Mouse (Mus musculus) v-Abl transformed pro-B cells (cell line): ENCODE data around the gene Map6.

Experiments
- in situ Hi-C, 2 experiments: fragments of 400-800 bp; cut with MboI; formaldehyde crosslinking; loops; one replicate each; pipeline ENCODE4 v1.15.1; 2025; ENCODE audit not compliant: unreplicated experiment in 2 of 2

Map6 gene

DNA sequence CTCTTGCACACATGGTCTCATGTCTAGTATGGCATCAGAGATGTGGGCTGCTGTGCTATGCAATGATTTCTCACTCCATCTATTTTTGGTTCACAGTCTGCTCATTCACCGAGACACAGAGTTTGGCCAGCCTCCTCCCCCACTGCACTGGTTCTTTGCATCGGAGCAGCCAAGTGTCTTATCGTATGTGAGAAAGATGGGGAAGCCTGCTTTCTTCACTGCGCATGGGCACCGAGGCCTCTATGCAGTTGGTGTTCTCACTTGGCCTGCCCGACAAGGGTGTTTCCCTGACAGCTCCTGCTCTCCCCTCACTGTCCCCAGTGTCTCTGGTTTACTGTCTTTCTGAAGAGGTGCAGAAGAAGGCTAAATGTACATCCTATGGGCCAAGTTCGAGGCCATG, 12.2 kb upstream of the Map6 start:
- in situ Hi-C loops: no loop called here

DNA sequence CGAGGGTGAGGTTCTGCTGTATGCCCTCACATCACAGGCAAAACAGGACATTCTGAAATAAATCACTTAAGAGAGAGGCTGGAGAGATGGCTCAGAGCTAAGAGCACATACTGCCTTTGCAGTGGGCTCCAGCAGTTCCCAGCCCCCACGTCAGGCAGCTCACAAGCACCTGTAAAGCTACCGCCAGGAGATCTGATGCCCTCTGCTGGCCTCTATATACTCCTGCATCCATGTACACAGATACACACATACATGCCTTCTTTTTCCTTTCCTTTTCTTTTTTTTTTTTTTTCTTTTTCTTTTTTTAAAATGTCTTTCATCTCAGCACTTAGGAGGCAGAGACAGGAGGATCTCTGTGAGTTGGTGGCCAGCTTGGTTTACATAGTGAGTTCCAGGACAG, 5.3 kb upstream of the Map6 start:
- in situ Hi-C loops: loop anchor here (5.0 to 10.0 kb wide), 2 partner anchors 53 to 55 kb away; no protein-coding TSS in a partner anchor

DNA sequence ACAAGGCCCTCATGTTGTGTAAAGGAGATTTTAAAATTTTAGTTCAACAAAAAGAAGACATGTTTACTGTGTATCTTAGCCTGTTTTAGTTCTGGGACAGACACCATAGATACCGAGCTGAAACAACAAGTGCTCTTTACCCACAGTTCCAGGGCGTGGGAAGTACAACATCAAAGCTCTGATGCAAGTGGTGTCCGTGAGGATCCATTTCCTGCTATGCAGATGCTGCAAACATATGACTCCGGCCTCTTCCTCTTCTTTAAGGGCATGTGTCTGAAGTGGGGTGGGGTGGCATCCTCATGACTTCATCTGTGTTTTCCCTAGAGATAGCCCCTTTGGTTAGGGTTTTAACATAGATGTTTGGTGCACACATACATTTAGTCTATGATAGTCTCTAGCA, 3.7 kb upstream of the Map6 start:
- in situ Hi-C loops: loop anchor here (5.0 to 10.0 kb wide), 2 partner anchors 51 to 54 kb away; no protein-coding TSS in a partner anchor

DNA sequence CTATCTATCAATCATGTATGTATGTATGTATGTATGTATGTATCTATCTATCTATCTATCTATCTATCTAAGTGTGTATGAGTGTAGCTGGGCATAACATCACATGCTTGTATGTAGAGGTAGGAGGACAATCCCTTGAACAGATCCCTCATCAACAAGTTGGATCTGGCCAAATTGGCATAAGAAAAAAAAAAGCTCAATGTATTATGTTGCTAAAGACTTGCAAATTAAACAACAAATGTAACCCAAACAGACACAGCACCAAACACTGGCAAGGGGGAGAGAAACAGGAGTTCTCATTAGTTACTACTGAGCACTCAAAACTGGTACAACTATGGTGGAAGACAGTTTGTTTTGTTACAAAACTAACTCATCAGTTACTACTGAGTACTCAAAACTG, 2.6 kb upstream of the Map6 start:
- in situ Hi-C loops: loop anchor here (5.0 to 10.0 kb wide), 2 partner anchors 50 to 53 kb away; no protein-coding TSS in a partner anchor

DNA sequence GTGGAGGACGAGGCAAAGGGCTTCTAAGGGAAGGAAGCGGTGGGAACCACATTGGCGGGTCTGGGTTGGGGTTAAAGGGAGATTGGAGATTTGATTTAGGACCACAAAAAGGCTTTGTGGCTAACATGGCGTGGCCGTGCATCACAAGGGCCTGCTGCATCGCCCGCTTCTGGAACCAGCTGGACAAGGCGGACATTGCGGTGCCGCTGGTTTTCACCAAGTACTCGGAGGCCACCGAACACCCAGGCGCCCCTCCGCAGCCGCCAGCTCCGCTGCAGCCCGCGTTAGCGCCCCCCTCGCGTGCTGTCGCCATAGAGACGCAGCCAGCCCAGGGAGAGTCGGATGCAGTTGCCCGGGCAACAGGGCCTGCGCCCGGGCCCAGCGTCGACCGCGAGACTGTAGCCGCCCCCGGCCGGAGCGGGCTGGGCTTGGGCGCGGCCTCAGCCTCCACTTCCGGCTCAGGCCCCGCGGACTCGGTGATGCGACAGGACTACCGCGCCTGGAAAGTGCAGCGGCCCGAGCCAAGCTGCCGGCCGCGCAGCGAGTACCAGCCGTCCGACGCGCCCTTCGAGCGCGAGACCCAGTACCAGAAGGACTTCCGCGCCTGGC, 754 bp downstream of the Map6 start:
- in situ Hi-C loops: loop anchor here in 1 of 2 experiments (10.0 kb wide), 1 partner anchor 47 kb away; no protein-coding TSS in a partner anchor

DNA sequence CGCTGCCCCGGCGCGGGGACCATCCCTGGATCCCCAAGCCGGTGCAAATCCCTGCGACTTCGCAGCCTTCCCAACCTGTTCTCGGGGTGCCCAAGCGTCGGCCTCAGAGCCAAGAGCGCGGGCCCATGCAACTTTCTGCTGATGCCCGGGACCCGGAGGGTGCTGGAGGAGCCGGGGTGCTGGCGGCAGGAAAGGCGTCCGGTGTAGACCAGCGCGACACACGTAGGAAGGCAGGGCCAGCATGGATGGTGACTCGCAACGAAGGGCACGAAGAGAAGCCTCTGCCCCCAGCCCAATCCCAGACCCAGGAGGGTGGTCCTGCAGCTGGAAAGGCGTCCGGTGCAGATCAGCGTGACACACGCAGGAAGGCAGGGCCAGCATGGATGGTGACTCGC, 1.3 kb downstream of the Map6 start:
- in situ Hi-C loops: loop anchor here in 1 of 2 experiments (10.0 kb wide), 1 partner anchor 46 kb away; no protein-coding TSS in a partner anchor

DNA sequence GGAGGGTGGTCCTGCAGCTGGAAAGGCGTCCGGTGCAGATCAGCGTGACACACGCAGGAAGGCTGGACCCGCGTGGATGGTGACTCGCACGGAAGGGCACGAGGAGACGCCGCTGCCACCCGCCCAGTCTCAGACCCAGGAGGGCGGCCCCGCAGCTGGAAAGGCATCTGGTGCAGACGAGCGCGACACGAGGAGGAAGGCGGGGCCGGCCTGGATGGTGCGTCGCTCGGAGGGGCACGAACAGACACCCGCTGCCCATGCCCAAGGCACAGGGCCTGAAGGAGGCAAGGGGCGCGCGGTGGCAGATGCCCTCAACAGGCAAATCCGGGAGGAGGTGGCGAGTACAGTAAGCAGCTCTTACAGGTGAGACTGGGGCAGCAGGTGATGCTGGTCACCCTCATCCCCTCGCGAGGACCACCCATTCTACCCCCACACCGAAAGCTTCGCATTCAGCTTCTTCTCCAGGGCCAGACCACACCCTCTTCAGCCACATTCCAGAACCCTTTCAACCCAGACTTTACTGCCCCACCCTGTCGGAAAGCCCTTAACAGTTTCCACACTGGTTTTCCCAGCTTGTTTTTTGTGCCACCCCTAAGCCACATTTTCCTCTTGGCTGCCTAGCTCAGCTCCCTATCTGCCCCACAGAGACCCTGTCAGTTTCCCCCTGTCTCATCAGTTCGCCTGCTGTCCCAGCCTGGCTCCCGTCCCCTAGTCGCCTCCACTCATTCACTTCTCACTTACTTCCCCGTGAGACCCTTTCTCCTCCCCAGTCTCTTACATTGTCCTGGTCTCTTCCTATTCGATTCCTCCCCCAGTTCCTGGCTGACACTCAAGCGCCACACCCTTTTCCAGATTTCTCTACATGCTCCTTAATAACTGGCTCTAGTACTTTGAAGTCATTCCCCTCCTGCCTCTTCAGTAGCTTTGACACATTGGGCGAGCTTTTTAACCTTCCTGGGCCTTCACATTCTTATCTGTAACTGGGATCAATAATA, 2.0 kb downstream of the Map6 start:
- in situ Hi-C loops: loop anchor here in 1 of 2 experiments (10.0 kb wide), 1 partner anchor 46 kb away; no protein-coding TSS in a partner anchor

DNA sequence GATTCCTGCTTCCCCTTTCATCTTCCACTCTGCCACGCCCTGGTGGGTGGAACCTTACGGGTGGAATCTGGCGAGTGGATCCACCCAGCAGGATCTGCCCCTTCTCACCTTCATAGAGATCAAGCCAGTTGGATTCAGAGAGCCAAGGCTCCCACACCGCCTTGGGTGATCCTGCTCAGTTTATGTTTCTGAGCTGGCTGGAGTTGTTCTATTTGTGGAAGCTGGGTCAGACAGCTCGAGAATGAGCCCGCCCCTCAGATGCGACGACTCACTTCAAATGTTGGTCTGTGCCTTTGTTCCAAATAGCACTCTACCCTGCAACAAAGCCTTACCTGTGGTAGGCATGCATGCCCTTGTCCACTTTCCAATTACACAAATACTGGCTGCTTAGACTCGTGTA, 4.4 kb downstream of the Map6 start:
- in situ Hi-C loops: no loop called here

DNA sequence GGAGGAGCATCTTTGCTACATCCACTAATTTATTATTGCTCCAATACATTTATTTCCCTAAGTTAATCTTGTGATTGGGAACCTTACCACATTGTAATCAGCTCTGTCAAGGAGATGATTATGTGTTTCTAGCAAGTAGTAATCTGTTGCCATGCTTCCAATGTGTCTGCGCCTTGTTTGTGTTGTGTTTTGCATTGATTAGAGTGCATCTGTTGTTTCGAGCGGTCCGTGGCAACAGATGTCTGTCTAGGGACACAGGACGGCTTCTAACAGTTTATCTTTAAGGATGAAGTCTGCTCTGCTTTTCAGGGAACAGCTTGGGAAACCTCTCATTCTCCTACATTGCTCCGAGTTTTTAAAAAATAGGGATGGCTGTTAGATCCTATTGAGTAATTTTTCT, 7.9 kb downstream of the Map6 start:
- in situ Hi-C loops: no loop called here

DNA sequence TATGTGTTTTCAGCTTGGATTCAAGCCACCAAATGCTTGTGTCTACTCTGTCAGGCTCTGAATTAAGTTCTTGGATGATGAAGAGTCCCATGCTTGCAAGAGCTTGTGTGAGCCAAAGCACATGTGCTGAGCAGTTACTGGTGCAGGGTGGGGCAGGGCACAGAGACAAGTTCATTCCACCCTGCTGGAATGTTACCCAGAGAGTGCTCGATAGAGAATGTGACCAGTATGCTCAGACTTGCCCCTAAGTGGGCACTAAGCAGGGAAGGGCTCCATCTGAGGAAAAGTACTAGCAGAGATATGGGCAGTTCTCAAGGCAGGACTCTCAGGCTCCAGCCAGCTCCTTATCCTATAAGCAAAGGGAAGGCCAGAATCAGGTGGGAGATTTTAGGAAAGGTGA, 9.4 kb downstream of the Map6 start:
- in situ Hi-C loops: no loop called here

DNA sequence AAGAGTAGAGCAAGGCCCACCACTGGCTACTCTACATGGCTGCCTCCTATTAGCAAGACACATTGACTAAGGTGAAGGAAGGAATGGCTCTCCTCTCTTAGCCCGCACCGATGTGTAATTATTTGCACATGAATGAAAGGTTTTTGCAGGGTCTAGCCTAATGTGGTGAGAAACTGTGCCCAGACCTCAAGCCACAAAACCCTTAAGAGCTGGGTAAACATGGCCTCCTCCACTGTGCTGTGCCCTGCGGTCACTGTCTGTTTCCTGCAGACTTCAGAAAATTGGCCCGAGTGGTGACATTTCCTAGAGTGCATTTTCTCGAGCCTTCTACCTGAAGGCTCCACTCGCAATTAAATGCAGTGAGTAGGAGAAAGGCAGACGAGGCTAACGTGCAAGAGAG, 11.1 kb downstream of the Map6 start:
- in situ Hi-C loops: no loop called here

DNA sequence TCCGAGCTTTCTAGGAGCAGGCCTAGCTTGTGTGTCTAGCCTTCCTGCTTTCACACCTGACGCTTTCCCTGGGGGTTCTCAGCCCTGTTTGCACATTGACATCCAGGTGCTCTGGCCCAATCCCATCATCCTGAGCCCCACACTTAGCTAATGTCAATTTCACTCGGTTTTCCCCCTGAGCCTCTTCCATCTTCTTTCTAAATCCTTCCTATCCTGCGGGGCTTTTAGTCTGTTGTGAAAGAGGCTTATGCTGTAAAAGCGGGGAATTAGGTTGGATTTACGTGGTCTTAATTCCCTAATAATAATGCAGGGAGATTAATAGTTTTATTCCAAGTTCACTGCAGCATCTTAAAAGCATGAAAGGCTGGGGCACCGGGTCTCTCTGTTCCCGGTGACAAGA, 12.3 kb downstream of the Map6 start:
- in situ Hi-C loops: no loop called here

DNA sequence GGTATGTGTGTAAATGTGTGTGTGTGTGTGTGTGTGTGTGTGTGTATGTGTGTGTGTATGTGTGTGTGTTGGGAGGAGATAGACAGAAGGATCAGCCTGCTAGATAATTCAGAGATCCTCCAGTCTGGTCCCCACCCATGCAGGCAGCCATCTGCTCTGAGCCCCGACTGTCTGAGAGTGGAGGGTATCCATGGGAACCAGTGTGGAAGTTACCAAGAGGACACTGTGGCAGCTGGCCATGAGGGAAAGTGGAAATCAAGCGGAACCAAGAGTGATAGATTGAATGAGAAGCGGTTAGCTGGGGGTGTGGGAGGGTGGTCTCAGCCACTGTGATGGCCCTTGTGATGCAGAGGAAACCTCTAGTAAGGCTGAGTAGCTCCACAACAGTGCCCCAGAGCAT, 20.0 kb downstream of the Map6 start:
- in situ Hi-C loops: no loop called here

DNA sequence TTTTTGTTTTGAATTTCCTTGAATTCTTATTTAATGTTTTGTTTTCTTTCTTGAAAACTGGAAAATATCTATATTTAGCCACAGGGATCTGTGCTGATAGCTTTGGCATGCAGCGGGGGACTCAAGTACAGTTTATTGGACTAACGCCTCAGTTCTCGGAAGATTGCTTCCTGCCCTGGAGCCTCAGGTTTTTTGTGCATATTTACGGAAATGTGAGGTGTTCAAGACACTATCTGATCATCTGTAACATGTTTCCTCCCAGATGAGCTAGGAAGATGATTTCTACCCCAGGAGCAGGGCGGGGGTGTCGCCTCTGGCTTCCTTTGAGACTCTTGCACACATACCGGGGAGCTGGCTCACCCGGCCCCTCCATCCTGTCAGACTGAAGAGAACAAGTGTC, 22.8 kb downstream of the Map6 start:
- in situ Hi-C loops: no loop called here

DNA sequence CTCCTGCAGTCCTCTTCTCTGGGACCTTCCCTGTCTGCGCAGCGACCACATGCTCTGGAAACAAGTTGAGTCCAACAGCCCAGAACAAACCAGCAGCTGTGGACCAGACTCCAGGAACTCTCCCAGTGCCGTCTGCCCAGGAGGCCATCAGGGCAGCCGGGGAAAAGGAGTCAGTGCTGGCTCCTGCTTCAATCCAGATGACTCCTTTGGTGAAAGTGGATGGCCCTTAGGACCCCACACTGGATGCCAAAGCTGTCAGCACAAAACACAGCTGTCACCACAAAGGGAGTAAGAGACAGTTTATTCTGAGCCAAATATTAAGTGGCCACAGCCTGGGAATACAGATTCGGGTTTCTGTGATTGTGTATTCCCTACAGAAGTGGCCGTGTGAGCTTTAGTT, 23.7 kb downstream of the Map6 start:
- in situ Hi-C loops: no loop called here

DNA sequence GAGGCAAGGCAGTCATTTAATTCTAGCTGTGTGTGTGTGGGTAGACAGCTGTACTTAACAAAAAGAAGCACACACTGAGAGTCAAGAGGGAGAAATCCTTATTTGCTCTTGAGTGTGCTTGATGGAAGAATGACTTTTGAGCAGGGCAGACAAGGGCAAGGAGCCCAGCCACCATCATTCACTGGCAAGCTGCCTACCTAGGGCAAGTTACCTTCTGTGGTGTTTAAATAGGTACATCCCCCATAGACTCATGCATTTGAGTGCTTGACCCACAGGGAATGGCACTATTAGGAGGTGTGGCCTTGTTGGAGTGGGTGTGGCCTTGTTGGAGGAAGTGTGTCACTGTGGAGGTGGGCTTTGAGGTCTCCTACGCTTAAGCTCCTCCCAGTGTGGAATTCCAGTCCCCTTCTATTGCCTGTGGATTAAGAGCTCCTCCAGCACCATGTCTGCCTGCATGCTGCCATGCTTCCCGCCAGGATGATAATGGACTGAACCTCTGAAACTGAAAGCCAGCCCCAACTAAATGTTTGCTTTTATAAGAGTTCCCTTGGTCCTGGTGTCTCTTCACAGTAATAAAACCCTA, 27.0 kb downstream of the Map6 start:
- in situ Hi-C loops: no loop called here

DNA sequence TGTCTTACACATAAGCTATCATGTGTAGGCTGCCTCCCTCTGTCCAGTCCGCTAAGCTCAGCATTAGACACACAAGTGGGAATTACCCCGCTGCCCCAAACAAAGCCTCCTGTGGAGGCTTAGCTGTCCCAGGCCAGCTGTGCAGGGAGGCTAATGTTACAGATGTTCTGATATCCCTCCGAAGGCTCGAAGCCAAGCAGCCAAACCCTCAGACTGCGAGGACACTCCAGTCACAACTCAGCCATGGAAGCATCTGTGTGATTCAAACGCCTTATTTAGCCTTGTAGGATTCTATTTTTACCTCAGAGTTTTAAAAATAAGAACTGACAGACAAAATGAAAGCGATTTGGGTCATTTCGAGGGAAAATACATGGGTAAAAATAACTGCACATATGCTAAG, 27.9 kb downstream of the Map6 start:
- in situ Hi-C loops: no loop called here

DNA sequence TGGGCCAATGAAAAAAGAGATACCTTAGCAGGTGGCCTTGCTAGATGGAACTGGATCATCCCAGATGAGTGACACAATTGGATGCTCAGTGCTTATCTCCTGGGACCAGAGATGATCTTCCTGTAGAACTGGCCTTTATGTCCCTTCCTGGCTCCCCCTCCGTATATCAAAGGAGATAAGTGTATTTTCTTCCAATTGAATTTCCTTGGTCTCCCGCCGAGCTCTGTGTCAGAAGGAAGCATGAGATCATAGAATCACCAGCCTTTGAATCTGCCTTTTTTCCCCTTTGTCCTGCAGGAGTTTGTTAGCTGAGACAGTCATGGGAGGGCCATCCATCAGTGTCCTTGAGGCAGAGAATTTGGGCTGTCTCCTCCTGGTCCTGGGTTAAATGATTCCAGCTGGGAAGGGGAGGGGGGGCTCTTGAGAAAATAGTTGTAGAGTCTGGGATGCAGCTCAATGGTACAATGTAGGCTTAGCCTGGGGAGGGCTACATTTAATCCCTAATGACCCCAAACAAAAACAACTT, 33.5 kb downstream of the Map6 start:
- in situ Hi-C loops: no loop called here

DNA sequence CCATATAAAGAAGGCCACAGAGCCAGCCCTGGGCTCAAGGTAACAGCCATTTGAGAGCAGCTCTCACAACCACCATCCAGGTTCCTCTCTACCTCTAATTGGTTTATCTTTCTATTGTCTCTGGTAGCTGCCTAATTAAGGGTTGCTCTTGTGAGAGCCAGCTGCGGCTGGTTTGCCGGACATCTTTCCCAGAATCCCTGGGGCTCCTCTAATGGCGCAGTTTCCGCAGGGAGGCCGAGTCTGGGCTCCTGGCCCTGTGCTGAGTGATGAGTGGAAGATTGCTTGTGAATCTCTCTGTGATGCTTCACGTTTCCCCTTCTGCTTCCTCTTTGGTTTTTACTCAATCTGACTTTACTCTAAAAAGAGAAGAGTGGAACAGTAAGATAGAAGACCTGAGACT, 36.8 kb downstream of the Map6 start:
- in situ Hi-C loops: no loop called here

DNA sequence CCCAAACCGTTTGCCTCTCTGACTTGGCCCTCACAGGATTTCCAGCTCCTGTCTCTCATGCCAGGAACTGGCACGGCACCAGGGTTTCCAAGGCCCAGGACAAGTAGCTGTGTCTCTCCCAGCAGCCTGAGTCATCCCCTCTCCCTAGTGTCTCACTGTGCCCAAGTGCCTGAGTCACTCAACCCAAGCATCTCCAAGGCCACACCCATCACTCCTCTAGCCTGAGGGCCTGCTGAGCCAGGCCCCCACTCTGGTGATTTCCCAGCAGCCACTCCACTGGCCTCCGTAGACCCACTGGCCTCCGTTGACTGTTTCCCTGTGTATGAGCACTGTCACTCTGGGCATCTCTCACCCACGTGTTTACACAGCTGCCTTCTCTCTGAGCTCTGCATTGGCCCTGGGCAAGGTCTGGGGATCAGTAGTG, 37.7 kb downstream of the Map6 start:
- in situ Hi-C loops: no loop called here

DNA sequence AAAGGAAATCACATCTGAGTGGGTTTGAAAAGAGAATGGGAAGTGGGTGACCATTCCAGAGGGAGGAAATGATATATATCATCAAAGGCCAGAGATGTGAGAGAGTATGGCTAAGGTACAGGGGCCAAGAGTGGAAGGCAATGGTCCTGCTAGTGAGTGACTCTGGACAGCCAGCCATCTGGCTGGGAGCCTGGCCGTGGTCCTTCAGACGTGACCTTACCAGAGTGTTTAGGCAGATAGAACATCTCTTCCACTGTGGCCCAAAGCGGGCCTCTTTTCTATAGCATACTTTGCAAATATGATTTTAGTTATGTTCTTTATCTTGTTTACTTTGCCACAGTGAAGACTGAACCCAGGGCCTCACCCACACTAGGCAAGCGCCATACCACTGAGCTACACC, 38.4 kb downstream of the Map6 start:
- in situ Hi-C loops: no loop called here
